Mouse (Mus musculus): ENCODE data around the gene F3.

GRCm38 (mm10) chr3:121712222-121712621 is 11.1 kb upstream of the F3 start:
- TF ChIP-seq POLR2A (IDR thresholded peaks at IDR 0.05; ENCODE audit: borderline replicate concordance, insufficient read depth, low read length) (no peak), CTCF (IDR thresholded peaks at IDR 0.05; ENCODE audit: borderline replicate concordance, insufficient read depth, low read depth, low read length) (no peak)

All from cerebellum, adult 2 months (tissue).